Mouse (Mus musculus) G1E (cell line): ENCODE data around the gene Rims1. TPM values are rescaled to one million over a fixed set of nuclear protein-coding genes. Genes with fewer than 3 reads are reported as not detected.

Experiments
- ATAC-seq: 2 replicates; pipeline ENCODE4 v1.8.0; 2016; ENCODE audit warnings: mild to moderate bottlenecking; ENCODE audit not compliant: insufficient number of reproducible peaks, poor library complexity, low FRiP score, severe bottlenecking; ENCODE audit errors: extremely low read depth
- DNase-seq: peaks from one replicate; pipeline ENCODE4 v3.0.0; 2012; ENCODE audit warnings: low spot score
- H3K27me3 ChIP-seq: 2 replicates; pipeline ENCODE4 v1.6.1; 2012; ENCODE audit warnings: mild to moderate bottlenecking, low read length, inconsistent platforms; ENCODE audit not compliant: insufficient read depth
- H3K36me3 ChIP-seq: replicated peaks from 2 replicates; pipeline ENCODE3; 2012; ENCODE audit warnings: mild to moderate bottlenecking, inconsistent platforms
- H3K4me1 ChIP-seq: 2 replicates; pipeline ENCODE4 v1.6.1; 2012; ENCODE audit warnings: low read depth, low read length, inconsistent platforms, mixed read lengths; ENCODE audit not compliant: insufficient read depth
- H3K4me3 ChIP-seq: 2 replicates; pipeline ENCODE4 v1.5.1; 2012; ENCODE audit warnings: low read depth, mild to moderate bottlenecking, inconsistent platforms, low read length, moderate library complexity, mixed read lengths
- H3K9me3 ChIP-seq: replicated peaks from 2 replicates; pipeline ENCODE4 v1.6.1; 2012; ENCODE audit warnings: inconsistent platforms
- CTCF ChIP-seq: IDR thresholded peaks from 2 replicates; pipeline ENCODE4 v1.5.1; 2012; ENCODE audit warnings: low read depth, low read length, inconsistent platforms, mixed read lengths
- GATA1 ChIP-seq: IDR thresholded peaks from 2 replicates; pipeline ENCODE4 v1.6.1; 2012; ENCODE audit warnings: borderline replicate concordance, low read length, inconsistent platforms, mixed read lengths
- GATA2 ChIP-seq: IDR thresholded peaks from 2 replicates; pipeline ENCODE4 v1.6.1; 2012; ENCODE audit warnings: low read depth, low read length, inconsistent platforms, borderline replicate concordance
- POLR2AphosphoS5 ChIP-seq: IDR thresholded peaks from 2 replicates; pipeline ENCODE4 v1.6.1; 2012; ENCODE audit warnings: low read depth, low read length, inconsistent platforms; ENCODE audit not compliant: insufficient replicate concordance
- TAL1 ChIP-seq: conservative IDR thresholded peaks from 2 replicates; pipeline ENCODE4 v1.6.1; 2012; ENCODE audit warnings: low read depth, low read length, inconsistent platforms, mixed read lengths
- polyA plus RNA-seq: library from polyadenylated mRNA; stranded (reverse); fragments of >175 nt; gene quantifications from 2 replicates; pipeline ENCODE4 v1.2.3, GENCODE M21; 2012
- total RNA-seq, 2 experiments: library from RNA; stranded (forward) in 1 of 2; stranded (reverse) in 1 of 2; fragments of 200-1000 nt in 1 of 2; fragments of >200 nt in 1 of 2; fragmentation: Nextera tagmentation in 1 of 2; gene quantifications; 2 replicates each; pipeline ENCODE4 v1.2.3; 2014 to 2017

Gene Rims1
- total and polyA plus RNA-seq, 3 experiments: 0.11 TPM; not detected in 2

GRCm38 (mm10) chr1:22750536-22750935 is 55.3 kb downstream of the Rims1 start:
- TF ChIP-seq GATA2: no peak
- DNase-seq (no peak), ATAC-seq (no peak)
- no peaks in the 10 kb centered on the region for H3K9me3 ChIP-seq
- H3K27me3 ChIP-seq: no peaks in the 10 kb centered on the region
- H3K36me3 ChIP-seq: no peaks in the 10 kb centered on the region
- no peak overlapping the region for H3K4me3 ChIP-seq
- H3K4me1 ChIP-seq: no peaks in the 10 kb centered on the region

- no peak overlapping the region for H3K4me3 ChIP-seq
- DNase-seq: no peak
- no peaks in the 10 kb centered on the region for H3K36me3 ChIP-seq
- H3K27me3 ChIP-seq: no peaks in the 10 kb centered on the region
- no peaks in the 10 kb centered on the region for H3K9me3 ChIP-seq
- H3K4me1 ChIP-seq: no peaks in the 10 kb centered on the region
- no peak for ATAC-seq
- TF ChIP-seq TAL1 (no peak), POLR2AphosphoS5 (no peak), CTCF (no peak), GATA1 (no peak), GATA2 (no peak)
These were observed 61.1 kb downstream of the Rims1 start for GRCm38 (mm10) chr1:22744655-22745054.

- no peak for DNase-seq
- ATAC-seq: no peak
- 0 out of 2 replicates have a peak, but pooled peaks cover 3% of the 10 kb centered on the region for H3K27me3 ChIP-seq
- no peak for TF ChIP-seq TAL1
- TF ChIP-seq GATA1: no peak
- TF ChIP-seq GATA2: no peak
- H3K9me3 ChIP-seq: no peaks in the 10 kb centered on the region
- H3K36me3 ChIP-seq: no peaks in the 10 kb centered on the region
- no peaks in the 10 kb centered on the region for H3K4me1 ChIP-seq
- H3K4me3 ChIP-seq: no peak overlapping the region
These were observed 68.3 kb downstream of the Rims1 start for GRCm38 (mm10) chr1:22737491-22737890.

- DNase-seq: no peak
- H3K36me3 ChIP-seq: no peaks in the 10 kb centered on the region
- H3K4me3 ChIP-seq: no peak overlapping the region
- peaks cover 3% of the 10 kb centered on the region; the same call in 1 of the 2 replicates for H3K27me3 ChIP-seq
- ATAC-seq: no peak
- TF ChIP-seq TAL1 (no peak), GATA1 (no peak), GATA2 (no peak), POLR2AphosphoS5 (no peak), CTCF (no peak)
- no peaks in the 10 kb centered on the region for H3K9me3 ChIP-seq
- no peaks in the 10 kb centered on the region for H3K4me1 ChIP-seq
These were observed 71.4 kb downstream of the Rims1 start for GRCm38 (mm10) chr1:22734429-22734828.

GRCm38 (mm10) chr1:22733281-22733680 is 72.5 kb downstream of the Rims1 start:
- Histone ChIP-seq H3K4me3 (no peak overlapping the region), H3K9me3 (no peaks in the 10 kb centered on the region), H3K4me1 (no peaks in the 10 kb centered on the region), H3K36me3 (no peaks in the 10 kb centered on the region), H3K27me3 (peaks cover 3% of the 10 kb centered on the region; the same call in 1 of the 2 replicates)
- no peak for TF ChIP-seq POLR2AphosphoS5
- no peak for TF ChIP-seq CTCF
- no peak for TF ChIP-seq GATA1
- TF ChIP-seq TAL1: no peak
- TF ChIP-seq GATA2: no peak
- no peak for ATAC-seq
- no peak for DNase-seq

- Histone ChIP-seq H3K36me3 (no peaks in the 10 kb centered on the region), H3K4me1 (no peaks in the 10 kb centered on the region), H3K9me3 (no peaks in the 10 kb centered on the region), H3K4me3 (no peak overlapping the region), H3K27me3 (no peaks in the 10 kb centered on the region; the same call in 1 of the 2 replicates)
- DNase-seq: no peak
- no peak for ATAC-seq
- TF ChIP-seq GATA2: no peak
- TF ChIP-seq TAL1: no peak
- no peak for TF ChIP-seq POLR2AphosphoS5
- TF ChIP-seq GATA1: no peak
- TF ChIP-seq CTCF: no peak
These were observed 77.6 kb downstream of the Rims1 start for GRCm38 (mm10) chr1:22728207-22728606.

- Histone ChIP-seq H3K4me3 (no peak overlapping the region), H3K9me3 (no peaks in the 10 kb centered on the region), H3K27me3 (no peaks in the 10 kb centered on the region), H3K36me3 (no peaks in the 10 kb centered on the region), H3K4me1 (no peaks in the 10 kb centered on the region)
- TF ChIP-seq GATA1 (no peak), CTCF (no peak), TAL1 (no peak), GATA2 (no peak), POLR2AphosphoS5 (no peak)
- no peak for DNase-seq
- ATAC-seq: no peak
These were observed 84.1 kb downstream of the Rims1 start for GRCm38 (mm10) chr1:22721706-22722105.
